Mouse (Mus musculus) kidney, postnatal 4 days (tissue): ENCODE measurements around the gene C1rl.
"Not testable (repeated sequence)": the region's sequence is repeated elsewhere in the genome, so short reads cannot be mapped to it uniquely, and the experiment has no call there.

Experiments used
- DNase-seq, 2 experiments: peaks; one replicate each; pipeline ENCODE4 v3.0.0; 2021; ENCODE audit warnings: mixed read lengths in 2 of 2

Gene C1rl

GRCm38 (mm10) chr6:124508292-124508691, 15.4 kb downstream of the C1rl start:
- no peak for DNase-seq

- DNase-seq: not testable (repeated sequence)
Observed at GRCm38 (mm10) chr6:124509192-124509591, 16.3 kb downstream of the C1rl start.

- DNase-seq: no peak
Observed at GRCm38 (mm10) chr6:124511936-124512335, 19.0 kb downstream of the C1rl start.

GRCm38 (mm10) chr6:124512355-124512836, 19.5 kb downstream of the C1rl start, which contains the start of gene C1ra:
Gene C1ra (plus strand): TSS chr6:124512405.
- DNase-seq: peak; percentile 78 to 81

- not testable (repeated sequence) for DNase-seq
Observed at GRCm38 (mm10) chr6:124517733-124518132, 24.8 kb downstream of the C1rl start.

GRCm38 (mm10) chr6:124522082-124522481, 29.2 kb downstream of the C1rl start:
- not testable (repeated sequence) for DNase-seq

GRCm38 (mm10) chr6:124527881-124528280, 35.0 kb downstream of the C1rl start:
- no peak for DNase-seq

- no peak for DNase-seq
Observed at GRCm38 (mm10) chr6:124531077-124531476, 38.2 kb downstream of the C1rl start.

- not testable (repeated sequence) for DNase-seq
Observed at GRCm38 (mm10) chr6:124536125-124536829, 43.4 kb downstream of the C1rl start.

- not testable (repeated sequence) for DNase-seq
Observed at GRCm38 (mm10) chr6:124541176-124541575, 48.3 kb downstream of the C1rl start.

GRCm38 (mm10) chr6:124542284-124542683, 49.4 kb downstream of the C1rl start, which contains the start of gene C1s1:
Gene C1s1 (minus strand): TSS chr6:124542359.
- DNase-seq: peak; percentile 71 to 78

GRCm38 (mm10) chr6:124544466-124544865, 51.6 kb downstream of the C1rl start:
- DNase-seq: peak; percentile 68 to 73

- no peak for DNase-seq
Observed at GRCm38 (mm10) chr6:124545425-124545824, 52.5 kb downstream of the C1rl start.

- not testable (repeated sequence) for DNase-seq
Observed at GRCm38 (mm10) chr6:124547979-124548378, 55.1 kb downstream of the C1rl start.

- no peak for DNase-seq
Observed at GRCm38 (mm10) chr6:124549023-124549550, 56.2 kb downstream of the C1rl start.

GRCm38 (mm10) chr6:124552766-124553165, 59.9 kb downstream of the C1rl start:
- no peak for DNase-seq

- not testable (repeated sequence) for DNase-seq
Observed at GRCm38 (mm10) chr6:124555956-124556355, 63.0 kb downstream of the C1rl start.
